Mouse (Mus musculus) E14TG2a.4 (cell line): ENCODE data around the gene Pnrc2.

Experiments used
- CTCF ChIP-seq: conservative IDR thresholded peaks from 2 replicates; pipeline ENCODE4 v1.5.1; 2014; ENCODE audit warnings: low read length
- NANOG ChIP-seq: IDR thresholded peaks from 2 replicates; pipeline ENCODE4 v1.6.1; 2014; ENCODE audit warnings: borderline replicate concordance, low read length, mixed read lengths
- POU5F1 ChIP-seq: IDR thresholded peaks from 2 replicates; pipeline ENCODE4 v1.6.1; 2014; ENCODE audit warnings: low read length, borderline replicate concordance

GRCm38 (mm10) chr4:135832070-135832469 lies 41.6 kb downstream of the Pnrc2 start:
- no peak for TF ChIP-seq CTCF
- no peak for TF ChIP-seq NANOG
- TF ChIP-seq POU5F1, result no peak
